Mouse (Mus musculus): ENCODE measurements around the gene BC034090. TPM values are rescaled to one million over a fixed set of nuclear protein-coding genes. Genes with fewer than 3 reads are reported as not detected.
"Not testable (repeated sequence)": the region's sequence is repeated elsewhere in the genome, so short reads cannot be mapped to it uniquely, and the experiment has no call there.

The BC034090 gene
- polyA plus RNA-seq, 1 experiment = 9.9 TPM

- H3K4me3 ChIP-seq (replicated peaks; ENCODE audit: extremely low read depth, low read depth, low read length) = no peak overlapping the region
- TF ChIP-seq CTCF (IDR thresholded peaks at IDR 0.05; ENCODE audit: insufficient read depth, low read length) (no peak), POLR2A (IDR thresholded peaks at IDR 0.05; ENCODE audit: borderline replicate concordance, extremely low read depth, low read depth, low read length) (no peak)
- no peak for DNase-seq
- 58% methylated on average over 3 of the region's 3 CpGs for WGBS
- no peaks in the 10 kb centered on the region for H3K4me1 ChIP-seq (ENCODE audit: control insufficient read depth, insufficient read depth, low read length)
Observed at GRCm38 (mm10) chr1:155274976-155275375, 30.7 kb upstream of the BC034090 start.

GRCm38 (mm10) chr1:155272953-155273352 lies 28.7 kb upstream of the BC034090 start:
- no peak for TF ChIP-seq POLR2A (IDR thresholded peaks at IDR 0.05; ENCODE audit: borderline replicate concordance, extremely low read depth, low read depth, low read length)
- TF ChIP-seq CTCF (IDR thresholded peaks at IDR 0.05; ENCODE audit: insufficient read depth, low read length) = no peak
- Histone ChIP-seq H3K4me3 (replicated peaks; ENCODE audit: extremely low read depth, low read depth, low read length) (no peak overlapping the region), H3K4me1 (ENCODE audit: control insufficient read depth, insufficient read depth, low read length) (no peaks in the 10 kb centered on the region)
- no peak for DNase-seq
- 88% methylated on average over 4 of the region's 4 CpGs for WGBS

- H3K4me1 ChIP-seq (ENCODE audit: control insufficient read depth, insufficient read depth, low read length); H3K4me3 ChIP-seq (replicated peaks; ENCODE audit: extremely low read depth, low read depth, low read length); DNase-seq: not testable (repeated sequence)
- 91% methylated on average over 10 of the region's 10 CpGs for WGBS
Observed at GRCm38 (mm10) chr1:155262496-155262895, 18.3 kb upstream of the BC034090 start.

- TF ChIP-seq POLR2A (IDR thresholded peaks at IDR 0.05; ENCODE audit: borderline replicate concordance, extremely low read depth, low read depth, low read length) (no peak), CTCF (IDR thresholded peaks at IDR 0.05; ENCODE audit: insufficient read depth, low read length) (no peak)
- H3K4me1 ChIP-seq (ENCODE audit: control insufficient read depth, insufficient read depth, low read length) = no peaks in the 10 kb centered on the region
- 85% methylated on average over 8 of the region's 8 CpGs for WGBS
- no peak overlapping the region for H3K4me3 ChIP-seq (replicated peaks; ENCODE audit: extremely low read depth, low read depth, low read length)
- no peak for DNase-seq
Observed at GRCm38 (mm10) chr1:155254309-155254708, 10.1 kb upstream of the BC034090 start.

GRCm38 (mm10) chr1:155253126-155253525 lies 8.9 kb upstream of the BC034090 start:
- H3K4me3 ChIP-seq (replicated peaks; ENCODE audit: extremely low read depth, low read depth, low read length) = no peak overlapping the region
- no peak for TF ChIP-seq CTCF (IDR thresholded peaks at IDR 0.05; ENCODE audit: insufficient read depth, low read length)
- TF ChIP-seq POLR2A (IDR thresholded peaks at IDR 0.05; ENCODE audit: borderline replicate concordance, extremely low read depth, low read depth, low read length) = no peak
- WGBS = 65% methylated on average over 12 of the region's 12 CpGs
- no peak for DNase-seq
- no peaks in the 10 kb centered on the region for H3K4me1 ChIP-seq (ENCODE audit: control insufficient read depth, insufficient read depth, low read length)

- no peak for TF ChIP-seq CTCF (IDR thresholded peaks at IDR 0.05; ENCODE audit: insufficient read depth, low read length)
- TF ChIP-seq POLR2A (IDR thresholded peaks at IDR 0.05; ENCODE audit: borderline replicate concordance, extremely low read depth, low read depth, low read length) = no peak
- DNase-seq = no peak
- H3K4me1 ChIP-seq (ENCODE audit: control insufficient read depth, insufficient read depth, low read length) = no peaks in the 10 kb centered on the region
- no peak overlapping the region for H3K4me3 ChIP-seq (replicated peaks; ENCODE audit: extremely low read depth, low read depth, low read length)
- 43% methylated on average over 6 of the region's 6 CpGs for WGBS
Observed at GRCm38 (mm10) chr1:155252631-155253121, 8.4 kb upstream of the BC034090 start.

GRCm38 (mm10) chr1:155251596-155251995 lies 7.4 kb upstream of the BC034090 start:
- TF ChIP-seq POLR2A (IDR thresholded peaks at IDR 0.05; ENCODE audit: borderline replicate concordance, extremely low read depth, low read depth, low read length) = no peak
- TF ChIP-seq CTCF (IDR thresholded peaks at IDR 0.05; ENCODE audit: insufficient read depth, low read length) = no peak
- no peak for DNase-seq
- 75% methylated on average over 5 of the region's 5 CpGs for WGBS
- Histone ChIP-seq H3K4me1 (ENCODE audit: control insufficient read depth, insufficient read depth, low read length) (no peaks in the 10 kb centered on the region), H3K4me3 (replicated peaks; ENCODE audit: extremely low read depth, low read depth, low read length) (no peak overlapping the region)

- TF ChIP-seq CTCF (IDR thresholded peaks at IDR 0.05; ENCODE audit: insufficient read depth, low read length) (no peak), POLR2A (IDR thresholded peaks at IDR 0.05; ENCODE audit: borderline replicate concordance, extremely low read depth, low read depth, low read length) (no peak)
- H3K4me1 ChIP-seq (ENCODE audit: control insufficient read depth, insufficient read depth, low read length) = no peaks in the 10 kb centered on the region
- WGBS = 53% methylated on average over 4 of the region's 4 CpGs
- DNase-seq = no peak
- H3K4me3 ChIP-seq (replicated peaks; ENCODE audit: extremely low read depth, low read depth, low read length) = no peak overlapping the region
Observed at GRCm38 (mm10) chr1:155250531-155251135, 6.4 kb upstream of the BC034090 start.

GRCm38 (mm10) chr1:155249896-155250295 lies 5.7 kb upstream of the BC034090 start:
- Histone ChIP-seq H3K4me3 (replicated peaks; ENCODE audit: extremely low read depth, low read depth, low read length) (no peak overlapping the region), H3K4me1 (ENCODE audit: control insufficient read depth, insufficient read depth, low read length) (no peaks in the 10 kb centered on the region)
- TF ChIP-seq CTCF (IDR thresholded peaks at IDR 0.05; ENCODE audit: insufficient read depth, low read length) (no peak), POLR2A (IDR thresholded peaks at IDR 0.05; ENCODE audit: borderline replicate concordance, extremely low read depth, low read depth, low read length) (no peak)
- no peak for DNase-seq
- 54% methylated on average over 5 of the region's 5 CpGs for WGBS

GRCm38 (mm10) chr1:155248041-155248440 lies 3.8 kb upstream of the BC034090 start:
- 36% methylated on average over 5 of the region's 5 CpGs for whole genome bisulfite sequencing
- DNase-seq = no peak

More at GRCm38 (mm10) chr1:155248041-155248440, 3.8 kb upstream of the BC034090 start:
- TF ChIP-seq POLR2A (IDR thresholded peaks at IDR 0.05; ENCODE audit: borderline replicate concordance, extremely low read depth, low read depth, low read length) (no peak), CTCF (IDR thresholded peaks at IDR 0.05; ENCODE audit: insufficient read depth, low read length) (no peak)
- Histone ChIP-seq H3K4me1 (ENCODE audit: control insufficient read depth, insufficient read depth, low read length) (no peaks in the 10 kb centered on the region), H3K4me3 (replicated peaks; ENCODE audit: extremely low read depth, low read depth, low read length) (no peak overlapping the region)

All from lung, adult 2 months (tissue).